Mouse (Mus musculus): ENCODE results near the gene Csnk1g1. TPM values are rescaled to one million over a fixed set of nuclear protein-coding genes. Genes with fewer than 3 reads are reported as not detected.

The Csnk1g1 gene
- total and polyA plus RNA-seq, 2 experiments from 2014 or later: 17.4 to 28.6 TPM

- TF ChIP-seq CTCF (IDR thresholded peaks at IDR 0.05): no peak
- Histone ChIP-seq H3K27me3 (ENCODE audit: insufficient read depth, low read length) (no peaks in the 10 kb centered on the region), H3K27ac (ENCODE audit: low read depth, low read length) (no peak overlapping the region), H3K9me3 (ENCODE audit: low read length) (no peaks in the 10 kb centered on the region), H3K36me3 (ENCODE audit: insufficient read depth, low read length) (no peaks in the 10 kb centered on the region), H3K9ac (replicated peaks; ENCODE audit: low read length, poor library complexity, severe bottlenecking) (no peak overlapping the region), H3K4me2 (ENCODE audit: low read depth, low read length, poor library complexity, severe bottlenecking) (no peak overlapping the region), H3K4me3 (ENCODE audit: low read depth, low read length) (no peak overlapping the region), H3K4me1 (ENCODE audit: insufficient read depth, low read length) (no peaks in the 10 kb centered on the region)
- ATAC-seq (ENCODE audit: low FRiP score) (no peak), DNase-seq (ENCODE audit: low spot score) (no peak)
- WGBS: 86% methylated on average over 1 of the region's 1 CpGs
These were observed 8.3 kb downstream of the Csnk1g1 start for GRCm38 (mm10) chr9:65917015-65917414.

GRCm38 (mm10) chr9:65928456-65928855 is 19.7 kb downstream of the Csnk1g1 start:
- ATAC-seq (ENCODE audit: low FRiP score): no peak
- TF ChIP-seq CTCF (IDR thresholded peaks at IDR 0.05): no peak

GRCm38 (mm10) chr9:65929826-65930225 is 21.1 kb downstream of the Csnk1g1 start:
- Histone ChIP-seq H3K4me3 (ENCODE audit: low read depth, low read length) (no peak overlapping the region), H3K27ac (ENCODE audit: low read depth, low read length) (no peak overlapping the region), H3K4me2 (ENCODE audit: low read depth, low read length, poor library complexity, severe bottlenecking) (no peak overlapping the region), H3K36me3 (ENCODE audit: insufficient read depth, low read length) (no peaks in the 10 kb centered on the region), H3K4me1 (ENCODE audit: insufficient read depth, low read length) (no peaks in the 10 kb centered on the region), H3K27me3 (ENCODE audit: insufficient read depth, low read length) (no peaks in the 10 kb centered on the region), H3K9ac (replicated peaks; ENCODE audit: low read length, poor library complexity, severe bottlenecking) (no peak overlapping the region), H3K9me3 (ENCODE audit: low read length) (no peaks in the 10 kb centered on the region)
- no peak for TF ChIP-seq CTCF (IDR thresholded peaks at IDR 0.05)
- DNase-seq (ENCODE audit: low spot score) (no peak), ATAC-seq (ENCODE audit: low FRiP score) (no peak)

More at GRCm38 (mm10) chr9:65928456-65928855, 19.7 kb downstream of the Csnk1g1 start:
- DNase-seq (ENCODE audit: low spot score): no peak
- Histone ChIP-seq H3K9me3 (ENCODE audit: low read length) (no peaks in the 10 kb centered on the region), H3K4me1 (ENCODE audit: insufficient read depth, low read length) (no peaks in the 10 kb centered on the region), H3K9ac (replicated peaks; ENCODE audit: low read length, poor library complexity, severe bottlenecking) (no peak overlapping the region), H3K4me3 (ENCODE audit: low read depth, low read length) (no peak overlapping the region), H3K36me3 (ENCODE audit: insufficient read depth, low read length) (no peaks in the 10 kb centered on the region), H3K27ac (ENCODE audit: low read depth, low read length) (no peak overlapping the region), H3K4me2 (ENCODE audit: low read depth, low read length, poor library complexity, severe bottlenecking) (no peak overlapping the region), H3K27me3 (ENCODE audit: insufficient read depth, low read length) (no peaks in the 10 kb centered on the region)

DNA sequence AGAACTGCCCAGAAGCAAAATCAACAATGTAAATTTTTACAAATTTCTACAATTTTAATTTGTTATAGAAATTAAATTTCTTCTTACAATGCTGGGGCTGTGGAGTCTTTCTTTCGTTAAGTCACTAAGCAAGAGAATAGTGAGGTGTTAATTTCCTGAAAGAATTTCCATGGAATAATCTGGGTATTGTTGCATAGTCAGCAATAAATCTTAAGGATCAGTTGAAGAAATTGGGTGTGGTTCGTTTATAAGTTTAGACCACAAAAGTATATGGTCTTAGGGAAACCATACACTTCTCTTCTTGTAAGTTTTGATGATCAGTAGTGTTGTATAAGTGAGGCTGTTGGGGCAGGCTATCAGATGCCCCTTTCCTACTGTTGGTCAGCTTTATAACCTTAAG is 28.8 kb downstream of the Csnk1g1 start:
- Histone ChIP-seq H3K9me3 (ENCODE audit: low read length) (no peaks in the 10 kb centered on the region), H3K4me3 (ENCODE audit: low read depth, low read length) (no peak overlapping the region), H3K4me2 (ENCODE audit: low read depth, low read length, poor library complexity, severe bottlenecking) (no peak overlapping the region), H3K27ac (ENCODE audit: low read depth, low read length) (no peak overlapping the region), H3K36me3 (ENCODE audit: insufficient read depth, low read length) (no peaks in the 10 kb centered on the region), H3K4me1 (ENCODE audit: insufficient read depth, low read length) (no peaks in the 10 kb centered on the region), H3K9ac (replicated peaks; ENCODE audit: low read length, poor library complexity, severe bottlenecking) (no peak overlapping the region), H3K27me3 (ENCODE audit: insufficient read depth, low read length) (no peaks in the 10 kb centered on the region)
- ATAC-seq (ENCODE audit: low FRiP score) (no peak), DNase-seq (ENCODE audit: low spot score) (no peak)
- no peak for TF ChIP-seq CTCF (IDR thresholded peaks at IDR 0.05)
- WGBS: 97% methylated on average over 2 of the region's 2 CpGs

DNA sequence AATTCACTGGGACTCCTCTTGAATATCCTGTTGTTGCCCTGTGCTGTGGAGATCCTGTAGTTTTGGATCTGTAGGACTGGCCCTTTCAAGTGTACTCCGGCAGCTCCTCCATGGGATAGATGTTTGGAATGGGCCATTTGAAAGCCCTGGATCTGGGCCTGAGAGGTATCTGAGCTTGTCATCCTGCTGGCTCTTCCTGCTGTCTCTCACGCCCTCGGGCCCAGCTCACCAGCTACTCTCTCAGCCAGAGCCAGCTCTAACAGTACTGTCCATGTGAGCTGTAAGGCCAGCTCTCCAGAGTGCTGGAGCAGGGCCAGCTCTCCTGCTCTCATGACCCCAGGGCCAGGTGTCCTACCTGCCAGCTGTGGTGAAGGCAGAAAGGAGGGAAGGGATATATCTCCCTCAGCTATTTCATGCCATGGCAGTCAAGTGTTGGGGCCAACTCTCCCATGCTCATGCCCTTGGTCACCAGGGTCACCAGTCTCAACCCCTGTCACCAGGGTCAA is 42.4 kb downstream of the Csnk1g1 start:
- Histone ChIP-seq H3K4me1 (ENCODE audit: insufficient read depth, low read length) (no peaks in the 10 kb centered on the region), H3K36me3 (ENCODE audit: insufficient read depth, low read length) (peaks cover 4% of the 10 kb centered on the region; the same call in 1 of the 2 replicates), H3K27me3 (ENCODE audit: insufficient read depth, low read length) (no peaks in the 10 kb centered on the region), H3K27ac (ENCODE audit: low read depth, low read length) (no peak overlapping the region), H3K4me3 (ENCODE audit: low read depth, low read length) (no peak overlapping the region), H3K4me2 (ENCODE audit: low read depth, low read length, poor library complexity, severe bottlenecking) (no peak overlapping the region), H3K9ac (replicated peaks; ENCODE audit: low read length, poor library complexity, severe bottlenecking) (no peak overlapping the region), H3K9me3 (ENCODE audit: low read length) (no peaks in the 10 kb centered on the region)
- TF ChIP-seq CTCF (IDR thresholded peaks at IDR 0.05): no peak
- no peak for DNase-seq (ENCODE audit: low spot score)
- no peak for ATAC-seq (ENCODE audit: low FRiP score)
- 87% methylated on average over 3 of the region's 3 CpGs for WGBS

- Histone ChIP-seq H3K4me3 (ENCODE audit: low read depth, low read length) (no peak overlapping the region), H3K27ac (ENCODE audit: low read depth, low read length) (no peak overlapping the region), H3K9me3 (ENCODE audit: low read length) (no peaks in the 10 kb centered on the region), H3K27me3 (ENCODE audit: insufficient read depth, low read length) (no peaks in the 10 kb centered on the region), H3K36me3 (ENCODE audit: insufficient read depth, low read length) (no peaks in the 10 kb centered on the region), H3K4me1 (ENCODE audit: insufficient read depth, low read length) (no peaks in the 10 kb centered on the region), H3K4me2 (ENCODE audit: low read depth, low read length, poor library complexity, severe bottlenecking) (no peak overlapping the region), H3K9ac (replicated peaks; ENCODE audit: low read length, poor library complexity, severe bottlenecking) (no peak overlapping the region)
- ATAC-seq (ENCODE audit: low FRiP score): no peak
- no peak for DNase-seq (ENCODE audit: low spot score)
- TF ChIP-seq CTCF (IDR thresholded peaks at IDR 0.05): no peak
- 79% methylated on average over 3 of the region's 3 CpGs for WGBS
These were observed 61.3 kb downstream of the Csnk1g1 start for GRCm38 (mm10) chr9:65970009-65970408.
